Mouse (Mus musculus) liver, adult 2 months (tissue): ENCODE results near the gene Wdr83. TPM values are rescaled to one million over a fixed set of nuclear protein-coding genes. Genes with fewer than 3 reads are reported as not detected.

ENCODE experiments used
- DNase-seq: peaks from one replicate; pipeline ENCODE4 v3.0.0-alpha.2; 2011; ENCODE audit warnings: low read depth, low spot score; ENCODE audit errors: extremely low read depth
- H3K27ac ChIP-seq: fragments of 200-500 bp; replicated peaks from 2 replicates; pipeline ENCODE4 v1.5.1; 2012; ENCODE audit warnings: low read depth, mild to moderate bottlenecking, control low read depth, inconsistent platforms, low read length; ENCODE audit not compliant: insufficient read depth
- H3K27me3 ChIP-seq: fragments of 200-500 bp; 2 replicates; pipeline ENCODE4 v1.6.1; 2012; ENCODE audit warnings: mild to moderate bottlenecking, moderate library complexity, low read length, inconsistent platforms; ENCODE audit not compliant: control insufficient read depth, insufficient read depth
- H3K36me3 ChIP-seq: fragments of 200-500 bp; 2 replicates; pipeline ENCODE4 v1.6.1; 2012; ENCODE audit warnings: low read length, inconsistent platforms; ENCODE audit not compliant: control insufficient read depth, insufficient read depth
- H3K4me1 ChIP-seq: fragments of 200-500 bp; 2 replicates; pipeline ENCODE4 v1.6.1; 2011; ENCODE audit warnings: low read length; ENCODE audit not compliant: control insufficient read depth, insufficient read depth
- H3K4me3 ChIP-seq: fragments of 200-500 bp; 2 replicates; pipeline ENCODE4 v1.5.1; 2011; ENCODE audit warnings: low read depth, mild to moderate bottlenecking, control low read depth, low read length, moderate library complexity; ENCODE audit not compliant: insufficient read depth
- H3K79me2 ChIP-seq: fragments of 200-500 bp; 2 replicates; pipeline ENCODE4 v1.6.1; 2012; ENCODE audit warnings: inconsistent platforms, mild to moderate bottlenecking, low read length, moderate library complexity; ENCODE audit not compliant: control insufficient read depth, insufficient read depth
- H3K9ac ChIP-seq: fragments of 200-500 bp; 2 replicates; pipeline ENCODE4 v1.6.1; 2012; ENCODE audit warnings: low read depth, mild to moderate bottlenecking, control low read depth, inconsistent platforms, low read length
- CTCF ChIP-seq: fragments of 200-500 bp; IDR thresholded peaks from 2 replicates; pipeline ENCODE4 v1.5.1; 2011; ENCODE audit warnings: low read depth, low read length, control low read depth
- POLR2A ChIP-seq: fragments of 200-500 bp; IDR thresholded peaks from 2 replicates; pipeline ENCODE4 v1.6.1; 2011; ENCODE audit warnings: low read length, control low read depth; ENCODE audit not compliant: insufficient read depth; ENCODE audit errors: extremely low read depth
- WGBS: fragments of 180-500 bp; shearing (Covaris S2); methylation state at CpG from one replicate; pipeline ENCODE4 v1.1.7; 2018; 5-methylcytosine and 5-hydroxymethylcytosine counted together
- polyA plus RNA-seq: library from polyadenylated mRNA; depleted of rRNA; stranded (reverse); fragments of >200 nt; gene quantifications from 2 replicates; pipeline ENCODE4 v1.2.3, GENCODE M21; 2012
- total RNA-seq: library from RNA; depleted of rRNA; stranded (reverse); fragments of >200 nt; gene quantifications from 2 replicates; pipeline ENCODE4 v1.2.3, GENCODE M21; 2014

Wdr83 gene
- total and polyA plus RNA-seq, 2 experiments, result 12.2 to 26.2 TPM

DNA sequence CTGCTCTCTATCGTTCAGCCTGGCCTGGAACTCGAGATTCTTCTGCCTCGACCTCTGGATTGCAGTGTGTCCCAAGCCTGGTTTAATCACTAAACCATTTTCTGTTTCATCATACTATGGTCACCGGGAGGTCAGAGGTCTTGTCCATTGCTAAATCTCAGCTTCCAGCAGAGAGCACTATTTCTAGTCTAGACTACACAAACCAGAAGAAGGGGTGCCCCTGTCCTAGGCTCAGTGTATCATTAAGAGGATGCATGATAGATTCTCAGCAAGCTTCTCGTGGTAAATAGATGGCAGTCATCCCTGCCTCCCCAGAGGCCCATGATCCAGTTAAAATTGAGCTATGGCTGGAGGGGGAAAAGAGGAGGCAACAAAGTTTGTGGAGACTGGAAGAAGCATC, 10.1 kb downstream of the Wdr83 start:
- Histone ChIP-seq H3K79me2 (peaks cover 9% of the 10 kb centered on the region; the same call in 1 of the 2 replicates), H3K36me3 (no peaks in the 10 kb centered on the region; the same call in 1 of the 2 replicates), H3K4me3 (peak overlapping the region; percentile 97; the same call in 1 of the 2 replicates), H3K27ac (peak overlapping the region; percentile 99), H3K9ac (no peak overlapping the region; the same call in 1 of the 2 replicates), H3K27me3 (no peaks in the 10 kb centered on the region), H3K4me1 (peaks cover 7% of the 10 kb centered on the region)
- 27% methylated on average over 5 of the region's 5 CpGs for WGBS
- TF ChIP-seq POLR2A (0 out of 2 replicates have a peak, but pooled peaks have one; percentile 5), CTCF (no peak)
- peak; percentile 96 for DNase-seq

DNA sequence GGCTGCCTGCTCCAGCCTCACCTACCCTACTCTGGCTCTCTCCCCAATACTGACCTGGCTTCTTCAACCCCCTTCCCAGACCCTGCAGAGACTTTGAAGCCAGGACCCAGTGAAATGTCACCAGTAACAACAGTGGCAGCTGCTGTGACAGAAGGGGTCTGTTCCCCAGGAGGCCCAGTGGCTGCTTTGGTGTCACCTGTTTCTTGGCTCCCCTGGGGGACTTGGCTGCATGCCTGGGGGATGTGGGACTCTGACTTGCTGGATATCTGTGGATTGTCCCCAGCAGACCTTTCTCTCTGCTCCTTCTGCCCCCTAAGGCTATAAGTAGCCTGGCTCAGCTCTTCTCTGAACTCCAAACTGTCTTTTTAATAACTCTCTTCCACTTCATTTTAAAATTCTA, 13.1 kb downstream of the Wdr83 start, which contains the start of gene Gm5741:
Gene Gm5741 (minus strand): TSS at position 1 of the 400 bp plus-strand sequence.
- TF ChIP-seq POLR2A (0 out of 2 replicates have a peak, but pooled peaks have one; percentile 8), CTCF (no peak)
- H3K9ac ChIP-seq, result no peak within 1 kb of the TSS
- no peaks in the 10 kb centered on the region for H3K27me3 ChIP-seq
- H3K79me2 ChIP-seq, result peaks cover 5% of the 10 kb centered on the region; the same call in 1 of the 2 replicates
- H3K4me1 ChIP-seq, result peaks cover 20% of the 10 kb centered on the region
- DNase-seq, result no peak
- H3K4me3 ChIP-seq, result no peak within 1 kb of the TSS
- H3K27ac ChIP-seq, result no peak within 1 kb of the TSS
- no peaks in the 10 kb centered on the region for H3K36me3 ChIP-seq

DNA sequence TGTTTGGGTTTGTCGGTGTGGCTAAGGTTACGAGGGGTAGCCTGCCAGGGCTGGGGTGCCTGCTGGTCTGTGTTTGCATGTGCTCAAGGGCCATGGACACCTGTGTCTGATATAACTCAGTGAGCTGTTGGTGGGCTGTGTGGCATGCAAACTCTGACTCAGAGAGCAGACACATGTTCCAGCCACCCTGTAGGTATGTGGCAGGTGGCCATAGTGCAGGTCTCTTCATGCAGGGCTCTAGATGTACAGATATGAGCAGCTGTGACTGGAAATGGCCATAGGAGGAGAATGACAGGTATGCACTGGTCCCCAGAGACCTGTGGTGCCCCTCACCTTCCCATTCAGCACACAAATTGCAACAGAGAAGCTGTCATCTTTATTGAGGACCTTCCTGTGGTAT, 14.0 kb downstream of the Wdr83 start:
- Histone ChIP-seq H3K27ac (no peak overlapping the region), H3K36me3 (no peaks in the 10 kb centered on the region), H3K27me3 (no peaks in the 10 kb centered on the region), H3K4me3 (no peak overlapping the region), H3K9ac (no peak overlapping the region), H3K4me1 (peaks cover 23% of the 10 kb centered on the region), H3K79me2 (peaks cover under 1% of the 10 kb centered on the region; the same call in 1 of the 2 replicates)
- 96% methylated on average over 2 of the region's 2 CpGs for WGBS
- no peak for DNase-seq
- no peak for TF ChIP-seq POLR2A
- TF ChIP-seq CTCF, result no peak

DNA sequence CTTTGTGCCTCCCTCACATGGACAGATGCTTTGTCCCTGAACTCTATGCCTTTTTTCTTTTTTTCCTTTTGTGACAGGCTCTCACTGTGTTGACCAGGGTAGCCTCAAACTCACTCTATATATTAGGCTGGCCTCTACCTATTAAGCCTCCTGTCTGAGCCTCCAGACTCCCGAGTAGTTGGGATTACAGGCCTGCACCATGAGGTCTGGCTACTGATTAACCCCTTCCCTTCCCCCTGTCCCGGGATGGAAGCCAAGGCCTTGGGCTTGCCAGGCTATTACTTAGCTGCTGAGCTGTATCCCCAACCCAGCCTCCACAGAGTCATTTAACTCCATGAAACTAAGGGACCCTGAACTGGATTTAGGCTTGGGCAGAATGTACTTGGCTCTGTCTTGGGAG, 15.9 kb downstream of the Wdr83 start:
- TF ChIP-seq CTCF (no peak), POLR2A (no peak)
- H3K36me3 ChIP-seq, result no peaks in the 10 kb centered on the region
- H3K27me3 ChIP-seq, result no peaks in the 10 kb centered on the region
- H3K4me3 ChIP-seq, result no peak overlapping the region
- H3K9ac ChIP-seq, result peak overlapping the region; percentile 43; the same call in 1 of the 2 replicates
- no peaks in the 10 kb centered on the region; the same call in 1 of the 2 replicates for H3K79me2 ChIP-seq
- H3K27ac ChIP-seq, result peak overlapping the region; percentile 85
- peak; percentile 88 for DNase-seq
- 18% methylated on average over 2 of the region's 2 CpGs for WGBS
- H3K4me1 ChIP-seq, result peaks cover 27% of the 10 kb centered on the region

DNA sequence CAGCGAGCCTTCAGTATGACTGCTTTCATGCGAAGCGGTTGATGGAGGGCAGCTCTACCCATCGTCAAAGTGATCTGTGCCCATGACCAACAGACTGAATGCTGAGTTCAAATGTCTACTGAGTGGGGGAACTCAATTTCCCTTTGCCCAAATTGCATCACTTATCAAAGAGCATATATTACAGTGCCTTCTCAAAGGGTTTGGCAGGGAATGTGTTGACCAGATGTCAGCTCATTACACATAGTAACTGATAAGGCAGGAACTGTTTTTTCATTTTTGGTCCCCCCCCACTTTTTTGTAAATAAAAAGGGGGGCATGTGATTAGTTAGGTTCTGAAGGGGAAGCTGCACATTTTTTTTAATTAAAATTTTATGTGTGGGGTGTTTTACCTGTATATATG, 18.5 kb downstream of the Wdr83 start:
- Histone ChIP-seq H3K9ac (no peak overlapping the region), H3K4me1 (peaks cover 27% of the 10 kb centered on the region), H3K4me3 (no peak overlapping the region), H3K36me3 (no peaks in the 10 kb centered on the region), H3K27ac (peak overlapping the region; percentile 58), H3K79me2 (no peaks in the 10 kb centered on the region; the same call in 1 of the 2 replicates), H3K27me3 (no peaks in the 10 kb centered on the region)
- WGBS, result 35% methylated on average over 4 of the region's 4 CpGs
- peak; percentile 93 for DNase-seq
- TF ChIP-seq POLR2A, result no peak
- no peak for TF ChIP-seq CTCF

DNA sequence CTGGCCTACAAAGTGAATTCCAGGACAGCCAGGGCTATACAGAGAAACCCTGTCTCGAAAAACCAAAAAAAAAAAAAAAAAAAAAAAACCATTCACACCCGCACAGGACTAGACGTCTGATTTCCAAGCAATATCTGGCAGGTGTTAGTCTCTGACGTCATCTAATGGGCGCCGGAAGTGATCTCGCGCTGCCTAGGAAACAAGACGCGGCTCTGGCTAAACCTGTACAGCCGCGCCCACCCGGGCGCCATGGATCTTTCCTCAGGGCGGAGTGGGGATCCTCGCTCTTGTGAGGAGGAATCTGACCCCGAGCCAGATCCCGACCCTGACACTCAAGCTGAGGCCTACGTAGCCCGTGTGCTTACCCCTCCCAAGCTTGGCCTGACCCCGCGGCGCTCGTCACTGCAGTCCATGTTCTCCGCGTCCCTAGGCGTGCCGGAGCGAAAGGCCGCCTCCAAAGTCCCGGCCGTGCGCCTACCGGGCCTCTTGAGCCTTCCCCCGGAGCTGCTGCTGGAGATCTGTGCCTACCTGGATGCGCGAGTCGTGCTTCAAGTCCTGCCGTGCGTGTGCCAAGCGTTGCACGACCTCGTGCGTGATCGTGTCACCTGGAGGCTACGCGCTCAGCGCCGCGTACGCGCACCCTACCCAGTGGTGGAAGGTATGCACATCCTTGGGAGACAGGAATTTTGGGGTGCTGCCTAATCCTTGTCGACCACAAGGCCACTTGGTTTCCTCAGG, 21.1 kb downstream of the Wdr83 start, which contains the start of gene Fbxw9:
Gene Fbxw9 (plus strand): TSS at position 177 of the 738 bp plus-strand sequence.
- H3K27me3 ChIP-seq, result no peaks in the 10 kb centered on the region
- DNase-seq, result peak; percentile 89
- peak within 1 kb of the TSS; percentile 61 for H3K4me3 ChIP-seq
- H3K9ac ChIP-seq, result peak within 1 kb of the TSS; percentile 55
- H3K79me2 ChIP-seq, result no peaks in the 10 kb centered on the region
- TF ChIP-seq POLR2A (peak; percentile 33; the same call in 1 of the 2 replicates), CTCF (no peak)
- under 1% methylated on average over 53 of the region's 53 CpGs for WGBS
- H3K4me1 ChIP-seq, result peaks cover 17% of the 10 kb centered on the region
- peak within 1 kb of the TSS; percentile 25 for H3K27ac ChIP-seq
- H3K36me3 ChIP-seq, result no peaks in the 10 kb centered on the region; the same call in 1 of the 2 replicates
